Mouse (Mus musculus): Measurements from ENCODE around the gene Gm11634. TPM values are rescaled to one million over a fixed set of nuclear protein-coding genes. Genes with fewer than 3 reads are reported as not detected.

Gene Gm11634
- polyA plus RNA-seq, 1 experiment from 2014 or later: 0.37 TPM

GRCm38 (mm10) chr11:101604116-101604515 lies 5.1 kb upstream of the Gm11634 start:
- peak overlapping the region; percentile 58 for H3K4me2 ChIP-seq (replicated peaks; ENCODE audit: low read depth)
- no peaks in the 10 kb centered on the region for H3K4me1 ChIP-seq (replicated peaks; ENCODE audit: control insufficient read depth, insufficient read depth, low read length)
- H3K27me3 ChIP-seq (replicated peaks; ENCODE audit: control insufficient read depth, insufficient read depth, low read length): 0 out of 2 replicates have a peak, but pooled peaks cover 5% of the 10 kb centered on the region
- no peak for ATAC-seq
- WGBS: 5% methylated on average over 3 of the region's 3 CpGs
- no peak for TF ChIP-seq CTCF (IDR thresholded peaks at IDR 0.05; ENCODE audit: low read depth)
- no peaks in the 10 kb centered on the region for H3K36me3 ChIP-seq (ENCODE audit: control insufficient read depth, insufficient read depth)
- no peak overlapping the region for H3K4me3 ChIP-seq (ENCODE audit: low read depth, low read length)
- no peaks in the 10 kb centered on the region for H3K9me3 ChIP-seq (ENCODE audit: control insufficient read depth)
- H3K9ac ChIP-seq (ENCODE audit: low read depth, low read length): no peak overlapping the region
- no peak overlapping the region; the same call in 1 of the 2 replicates for H3K27ac ChIP-seq (ENCODE audit: low read depth, low read length)

DNA sequence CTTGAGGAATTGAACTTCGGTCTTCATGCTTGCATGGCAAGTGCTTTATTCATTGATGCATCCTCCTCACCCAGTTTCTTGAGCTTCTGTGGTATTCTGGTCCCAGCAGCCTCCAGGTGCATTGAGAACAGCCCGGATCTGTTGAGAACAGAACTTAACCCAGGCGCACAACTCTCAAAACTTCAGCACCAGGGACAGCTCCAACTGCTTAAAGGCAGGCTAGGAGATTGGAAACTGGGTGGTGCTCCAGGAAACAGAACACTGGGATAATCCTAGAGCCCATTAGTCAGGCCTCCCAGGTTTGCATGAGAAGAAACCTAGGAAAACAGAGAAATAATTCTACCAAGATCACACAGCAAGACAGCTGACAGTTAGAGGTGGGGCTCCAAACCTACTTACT lies 3.4 kb upstream of the Gm11634 start:
- Histone ChIP-seq H3K27ac (ENCODE audit: low read depth, low read length) (no peak overlapping the region), H3K4me2 (replicated peaks; ENCODE audit: low read depth) (no peak overlapping the region), H3K9ac (ENCODE audit: low read depth, low read length) (no peak overlapping the region), H3K4me1 (replicated peaks; ENCODE audit: control insufficient read depth, insufficient read depth, low read length) (no peaks in the 10 kb centered on the region), H3K27me3 (replicated peaks; ENCODE audit: control insufficient read depth, insufficient read depth, low read length) (0 out of 2 replicates have a peak, but pooled peaks cover 6% of the 10 kb centered on the region), H3K36me3 (ENCODE audit: control insufficient read depth, insufficient read depth) (no peaks in the 10 kb centered on the region), H3K4me3 (ENCODE audit: low read depth, low read length) (no peak overlapping the region), H3K9me3 (ENCODE audit: control insufficient read depth) (no peaks in the 10 kb centered on the region)
- TF ChIP-seq CTCF (IDR thresholded peaks at IDR 0.05; ENCODE audit: low read depth): no peak
- 7% methylated on average over 3 of the region's 3 CpGs for WGBS
- no peak for ATAC-seq

- peak overlapping the region; percentile 4 for H3K4me2 ChIP-seq (replicated peaks; ENCODE audit: low read depth)
- H3K4me1 ChIP-seq (replicated peaks; ENCODE audit: control insufficient read depth, insufficient read depth, low read length): 0 out of 2 replicates have a peak, but pooled peaks cover 11% of the 10 kb centered on the region
- WGBS: 40% methylated on average over 12 of the region's 12 CpGs
- H3K9me3 ChIP-seq (ENCODE audit: control insufficient read depth): no peaks in the 10 kb centered on the region
- H3K27me3 ChIP-seq (replicated peaks; ENCODE audit: control insufficient read depth, insufficient read depth, low read length): no peaks in the 10 kb centered on the region
- no peak overlapping the region for H3K4me3 ChIP-seq (ENCODE audit: low read depth, low read length)
- peaks cover 35% of the 10 kb centered on the region for H3K36me3 ChIP-seq (ENCODE audit: control insufficient read depth, insufficient read depth)
- H3K27ac ChIP-seq (ENCODE audit: low read depth, low read length): peak overlapping the region; percentile 78
- no peak for TF ChIP-seq CTCF (IDR thresholded peaks at IDR 0.05; ENCODE audit: low read depth)
- ATAC-seq: peak; percentile 20; the same call in 1 of the 2 replicates
- H3K9ac ChIP-seq (ENCODE audit: low read depth, low read length): no peak overlapping the region
Measured at GRCm38 (mm10) chr11:101589989-101590624, 8.9 kb downstream of the Gm11634 start.

DNA sequence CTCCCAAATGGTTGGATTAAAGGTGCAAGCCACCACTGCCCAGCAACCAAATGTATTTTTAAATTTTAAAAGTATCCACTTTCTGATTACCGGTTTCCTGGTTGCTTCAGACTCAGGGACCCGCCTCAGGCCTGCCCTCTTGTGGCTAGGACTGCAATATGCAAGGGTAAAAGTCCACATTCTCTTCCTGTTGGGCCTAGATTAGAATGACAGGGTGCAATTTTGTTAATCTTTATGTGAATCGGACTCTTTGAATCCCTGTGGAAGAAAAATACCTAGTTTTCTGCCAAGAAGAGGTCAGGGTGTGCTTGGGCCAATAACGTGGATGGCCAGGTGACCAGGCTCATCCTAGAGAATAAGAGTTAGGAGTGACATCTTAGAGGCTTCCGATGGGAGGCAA lies 9.6 kb downstream of the Gm11634 start:
- Histone ChIP-seq H3K27ac (ENCODE audit: low read depth, low read length) (peak overlapping the region; percentile 78), H3K27me3 (replicated peaks; ENCODE audit: control insufficient read depth, insufficient read depth, low read length) (no peaks in the 10 kb centered on the region), H3K9ac (ENCODE audit: low read depth, low read length) (no peak overlapping the region), H3K9me3 (ENCODE audit: control insufficient read depth) (no peaks in the 10 kb centered on the region), H3K4me1 (replicated peaks; ENCODE audit: control insufficient read depth, insufficient read depth, low read length) (0 out of 2 replicates have a peak, but pooled peaks cover 11% of the 10 kb centered on the region), H3K4me2 (replicated peaks; ENCODE audit: low read depth) (peak overlapping the region; percentile 4; the same call in 1 of the 2 replicates), H3K36me3 (ENCODE audit: control insufficient read depth, insufficient read depth) (peaks cover 36% of the 10 kb centered on the region), H3K4me3 (ENCODE audit: low read depth, low read length) (no peak overlapping the region)
- ATAC-seq: peak; percentile 50
- 15% methylated on average over 5 of the region's 5 CpGs for WGBS
- TF ChIP-seq CTCF (IDR thresholded peaks at IDR 0.05; ENCODE audit: low read depth): peak; percentile 89

GRCm38 (mm10) chr11:101588868-101589267 lies 10.2 kb downstream of the Gm11634 start:
- Histone ChIP-seq H3K27me3 (replicated peaks; ENCODE audit: control insufficient read depth, insufficient read depth, low read length) (no peaks in the 10 kb centered on the region), H3K9me3 (ENCODE audit: control insufficient read depth) (no peaks in the 10 kb centered on the region), H3K4me1 (replicated peaks; ENCODE audit: control insufficient read depth, insufficient read depth, low read length) (0 out of 2 replicates have a peak, but pooled peaks cover 11% of the 10 kb centered on the region), H3K4me3 (ENCODE audit: low read depth, low read length) (no peak overlapping the region), H3K27ac (ENCODE audit: low read depth, low read length) (0 out of 2 replicates have a peak overlapping the region, but pooled peaks have one; percentile 78), H3K9ac (ENCODE audit: low read depth, low read length) (no peak overlapping the region), H3K36me3 (ENCODE audit: control insufficient read depth, insufficient read depth) (peaks cover 41% of the 10 kb centered on the region), H3K4me2 (replicated peaks; ENCODE audit: low read depth) (no peak overlapping the region)
- 89% methylated on average over 7 of the region's 7 CpGs for WGBS
- no peak for TF ChIP-seq CTCF (IDR thresholded peaks at IDR 0.05; ENCODE audit: low read depth)
- ATAC-seq: no peak

- no peak for TF ChIP-seq CTCF (IDR thresholded peaks at IDR 0.05; ENCODE audit: low read depth)
- peak; percentile 44 for ATAC-seq
- H3K4me2 ChIP-seq (replicated peaks; ENCODE audit: low read depth): no peak overlapping the region
- no peaks in the 10 kb centered on the region for H3K27me3 ChIP-seq (replicated peaks; ENCODE audit: control insufficient read depth, insufficient read depth, low read length)
- H3K27ac ChIP-seq (ENCODE audit: low read depth, low read length): peak overlapping the region; percentile 62
- no peaks in the 10 kb centered on the region for H3K9me3 ChIP-seq (ENCODE audit: control insufficient read depth)
- H3K4me1 ChIP-seq (replicated peaks; ENCODE audit: control insufficient read depth, insufficient read depth, low read length): 0 out of 2 replicates have a peak, but pooled peaks cover 11% of the 10 kb centered on the region
- H3K36me3 ChIP-seq (ENCODE audit: control insufficient read depth, insufficient read depth): peaks cover 41% of the 10 kb centered on the region
- no peak overlapping the region for H3K9ac ChIP-seq (ENCODE audit: low read depth, low read length)
- H3K4me3 ChIP-seq (ENCODE audit: low read depth, low read length): no peak overlapping the region
- 72% methylated on average over 10 of the region's 10 CpGs for WGBS
Measured at GRCm38 (mm10) chr11:101587676-101588075, 11.4 kb downstream of the Gm11634 start.

Data from intestine, postnatal 0 days (tissue).